Mouse (Mus musculus) kidney, postnatal 36 days (tissue): Measurements from ENCODE around the gene Snapc4.
"Not testable (repeated sequence)": the region's sequence is repeated elsewhere in the genome, so short reads cannot be mapped to it uniquely, and the experiment has no call there.

ENCODE experiments used
- DNase-seq, 2 experiments: peaks; one replicate each; pipeline ENCODE4 v3.0.0; 2021 to 2022; ENCODE audit warnings: mixed read lengths in 2 of 2

Gene Snapc4

DNA sequence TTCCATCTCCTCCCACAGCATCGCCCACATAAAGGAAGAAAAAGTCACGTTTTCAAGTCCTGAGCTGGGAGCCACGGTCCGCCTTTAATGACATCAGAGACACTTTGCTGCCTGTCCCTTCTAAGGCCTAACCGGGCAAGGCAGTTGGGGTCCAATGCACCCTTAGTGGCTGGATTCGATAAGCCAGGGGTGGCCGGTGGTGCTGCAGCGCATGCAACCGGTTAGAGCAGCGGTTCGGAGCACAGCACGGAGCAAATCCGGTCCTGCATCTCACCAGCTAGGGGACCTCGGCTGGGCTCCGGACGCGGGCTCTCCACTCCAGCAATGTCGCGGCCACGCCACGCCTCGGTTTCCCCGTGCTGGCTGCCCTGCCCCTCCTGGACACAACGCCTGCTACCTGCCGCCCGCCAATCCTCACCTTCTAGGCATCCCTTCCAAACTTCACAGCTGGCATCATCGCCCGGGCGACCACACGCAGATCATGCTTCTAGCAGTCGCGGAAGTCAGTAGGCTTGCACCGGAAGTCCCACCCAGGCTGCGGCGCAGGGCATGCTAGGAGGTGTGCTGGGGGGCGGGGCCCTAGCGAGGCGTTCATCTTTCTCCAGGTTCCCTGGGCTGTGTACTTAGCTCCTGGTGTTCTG, at the start of gene Snapc4:
TSS of gene Snapc4 (minus strand) at position 523 of the 641 bp plus-strand sequence.
- peak; percentile 91 to 95 for DNase-seq

GRCm38 (mm10) chr2:26429851-26430250, 49.4 kb upstream of the Snapc4 start:
- DNase-seq: no peak

- DNase-seq: no peak
These were observed 44.1 kb upstream of the Snapc4 start for GRCm38 (mm10) chr2:26424541-26424940.

- DNase-seq: peak; percentile 63 to 79
These were observed 42.6 kb upstream of the Snapc4 start for GRCm38 (mm10) chr2:26423086-26423485.

DNA sequence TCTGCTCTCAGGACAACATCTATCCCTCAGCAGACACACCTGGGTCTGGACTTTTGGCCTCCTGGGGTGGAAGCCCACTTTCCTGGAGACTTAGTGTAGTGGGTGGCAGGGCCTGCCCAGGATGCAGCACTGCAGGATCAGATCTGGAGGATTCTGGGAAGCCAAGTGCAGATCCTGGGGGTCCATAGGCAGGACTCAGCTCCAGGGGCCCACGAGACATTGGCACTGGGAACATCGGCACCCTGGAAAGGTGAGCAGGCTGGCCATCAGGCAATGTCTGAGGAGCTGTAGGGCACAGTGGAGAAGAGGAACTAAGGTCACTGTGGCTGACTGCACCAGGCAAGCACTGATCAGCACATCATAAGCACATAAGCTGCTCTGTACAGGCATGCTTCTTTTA, 41.5 kb upstream of the Snapc4 start:
- DNase-seq: no peak

- DNase-seq: no peak
These were observed 37.7 kb upstream of the Snapc4 start for GRCm38 (mm10) chr2:26418120-26418519.

- DNase-seq: no peak
These were observed 36.6 kb upstream of the Snapc4 start for GRCm38 (mm10) chr2:26417066-26417465.

- peak; percentile 44 to 71 for DNase-seq
These were observed 30.5 kb upstream of the Snapc4 start for GRCm38 (mm10) chr2:26410931-26411411.

GRCm38 (mm10) chr2:26410091-26410490, 29.6 kb upstream of the Snapc4 start:
- DNase-seq: no peak

DNA sequence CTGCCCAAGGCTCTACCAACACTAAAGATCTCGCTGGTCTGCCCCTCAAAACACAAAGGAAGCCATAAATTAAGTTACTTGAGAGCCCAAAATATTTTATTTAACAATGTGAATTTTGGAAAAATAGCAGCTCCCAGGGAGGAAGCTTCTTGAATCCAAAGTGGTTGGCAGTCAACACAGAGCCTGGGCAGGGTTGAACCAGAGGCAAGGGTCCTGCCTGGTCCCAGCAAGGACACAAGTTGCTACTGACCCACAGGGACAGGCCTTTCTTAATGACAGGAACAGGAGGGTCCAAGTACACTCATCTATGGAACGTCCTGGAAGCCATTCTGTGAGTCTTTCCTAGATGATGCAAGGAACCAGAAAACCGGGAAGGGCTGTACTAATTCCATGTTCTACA, 28.9 kb upstream of the Snapc4 start:
- no peak for DNase-seq

DNA sequence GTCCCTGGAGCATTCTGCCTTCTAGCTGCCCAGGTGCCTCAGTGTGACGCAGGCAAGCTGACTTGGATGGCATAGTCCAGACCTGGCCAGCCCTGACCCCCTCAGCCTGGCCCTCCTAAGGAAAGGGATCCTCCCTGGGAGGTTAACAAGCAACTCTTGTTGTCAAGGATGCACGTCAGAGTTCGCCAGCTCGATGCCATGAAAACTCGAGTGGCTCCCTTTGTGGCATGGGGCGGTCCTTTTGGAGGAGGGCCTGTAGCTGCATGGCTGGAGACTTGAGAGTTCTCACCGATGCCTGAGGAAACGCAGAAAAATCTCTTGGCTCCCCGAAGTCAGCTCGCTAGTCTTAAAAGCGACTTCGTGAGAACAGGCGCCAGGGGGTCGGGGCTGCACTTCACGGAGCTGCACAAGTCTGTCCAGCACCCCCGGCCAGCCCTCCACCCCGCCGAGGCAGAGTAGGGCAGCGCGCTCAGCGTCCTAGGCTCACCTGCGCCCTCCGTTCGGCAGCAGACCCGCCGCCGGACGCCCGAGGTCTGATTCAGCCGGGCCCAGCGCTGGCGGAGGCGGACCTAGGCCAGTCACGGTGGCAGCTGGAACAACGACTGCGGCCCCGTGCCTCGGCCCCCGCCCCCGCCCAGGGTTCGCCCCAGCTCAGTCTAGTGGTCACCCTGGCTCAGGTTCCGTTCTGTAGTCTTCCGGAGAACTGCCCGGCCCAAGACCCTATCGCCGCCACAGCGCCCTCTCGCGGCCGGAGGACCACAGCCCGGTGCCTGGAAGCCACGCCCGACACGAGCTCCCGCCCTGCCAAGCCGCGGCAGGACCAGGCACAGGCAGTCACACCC, 28.3 kb upstream of the Snapc4 start, which contains the start of gene Inpp5e:
TSS of gene Inpp5e (minus strand) at position 689 of the 842 bp plus-strand sequence.
- DNase-seq: peak; percentile 98 to 99

DNA sequence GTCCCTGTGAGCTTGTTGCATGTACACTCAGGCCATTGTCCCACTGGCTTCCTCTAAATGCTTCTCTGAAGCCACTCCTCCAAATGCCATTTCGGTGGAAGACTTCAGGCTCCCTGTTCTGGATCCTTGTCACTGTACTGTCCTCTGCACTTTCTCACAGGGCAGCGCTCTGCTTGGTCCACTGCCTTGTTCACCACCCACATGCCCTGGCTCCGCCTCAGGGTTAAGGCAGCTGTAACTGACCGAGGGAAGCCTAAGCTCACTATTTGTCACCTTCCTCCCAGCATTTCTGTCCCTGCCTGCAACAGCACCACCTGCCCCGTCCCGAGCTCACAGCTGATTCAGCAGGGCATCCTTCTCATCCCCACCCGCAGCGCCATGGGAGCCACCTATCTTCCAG, 22.9 kb upstream of the Snapc4 start:
- DNase-seq: peak; percentile 72 to 73

GRCm38 (mm10) chr2:26402265-26402664, 21.8 kb upstream of the Snapc4 start:
- no peak for DNase-seq

DNA sequence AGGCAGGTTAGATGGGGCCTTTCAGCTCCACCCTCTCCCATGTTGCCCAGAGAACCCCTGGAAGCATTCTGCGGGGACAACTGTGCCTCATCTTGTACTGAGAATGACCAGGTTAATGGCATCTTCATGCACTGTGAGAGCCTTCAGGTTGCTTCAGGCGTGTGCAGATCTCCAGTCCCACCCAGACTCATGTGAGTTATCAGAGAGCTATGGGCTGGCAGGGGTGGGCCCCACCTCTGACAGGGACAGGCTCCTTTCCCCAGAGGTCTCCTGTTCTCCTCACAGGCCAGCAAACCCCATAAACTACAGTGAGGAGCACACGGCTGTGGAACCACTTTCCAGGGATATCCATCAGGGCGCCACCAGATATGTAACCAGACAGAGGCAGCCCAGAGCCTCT, 20.6 kb upstream of the Snapc4 start:
- DNase-seq: no peak

- DNase-seq: no peak
These were observed 19.8 kb upstream of the Snapc4 start for GRCm38 (mm10) chr2:26400296-26400695.

GRCm38 (mm10) chr2:26399647-26400046, 19.2 kb upstream of the Snapc4 start:
- DNase-seq: peak; percentile 72 to 84

- DNase-seq: peak; percentile 39 to 57
These were observed 18.5 kb upstream of the Snapc4 start for GRCm38 (mm10) chr2:26398978-26399377.

GRCm38 (mm10) chr2:26391617-26392016, 11.2 kb upstream of the Snapc4 start:
- DNase-seq: no peak

DNA sequence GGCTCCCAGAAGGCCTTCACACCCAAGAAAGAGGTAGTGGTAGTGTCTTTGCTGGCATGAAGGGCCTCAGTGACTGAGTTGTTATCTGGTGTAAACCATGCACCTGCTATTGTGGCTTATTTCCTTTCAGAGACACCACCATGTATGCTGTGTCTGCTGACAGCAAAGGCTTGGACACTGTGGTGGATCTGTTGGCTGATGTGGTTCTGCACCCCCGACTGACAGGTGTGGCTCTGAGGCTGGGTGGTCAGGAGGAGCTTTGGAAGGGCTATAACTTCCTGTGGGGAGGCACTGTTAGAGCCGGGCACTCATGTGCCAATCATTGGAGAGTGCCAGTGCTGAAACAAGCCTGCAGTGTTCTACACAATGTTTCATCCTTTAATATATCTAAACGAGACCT, 10.5 kb upstream of the Snapc4 start:
- no peak for DNase-seq

DNA sequence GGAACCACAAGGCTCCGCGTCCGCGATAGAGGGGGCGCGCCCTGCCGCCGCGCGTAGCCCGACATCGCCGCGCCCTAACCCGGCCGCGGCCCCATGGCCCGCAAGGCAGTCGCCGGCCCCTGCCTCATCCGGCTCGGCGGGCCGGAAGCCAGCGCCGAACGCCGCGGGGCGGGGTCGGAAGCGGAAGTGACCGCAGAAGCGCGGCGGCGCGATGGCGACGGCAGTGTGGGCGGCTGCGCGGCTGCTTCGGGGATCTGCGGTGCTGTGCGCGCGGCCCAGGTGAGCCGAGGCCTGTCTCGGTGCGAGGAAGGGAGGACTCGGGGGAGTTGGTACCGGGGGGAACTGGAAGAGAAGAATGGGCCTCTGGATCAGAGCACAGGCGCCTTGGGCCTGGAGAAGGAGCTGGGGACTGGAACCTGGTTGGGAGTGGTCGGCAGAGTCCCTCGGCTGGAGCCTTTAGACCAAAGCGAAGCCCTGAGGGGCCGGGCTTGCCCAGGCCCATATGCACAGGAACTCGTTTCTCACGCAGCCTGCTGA, 8.8 kb upstream of the Snapc4 start, which contains the start of the genes Entr1 and Pmpca:
TSS of gene Entr1 (minus strand) at position 163 of the 537 bp plus-strand sequence.
TSS of gene Pmpca (plus strand) at position 186 of the 537 bp plus-strand sequence.
- DNase-seq: peak; percentile 81 to 94

GRCm38 (mm10) chr2:26388682-26389153, 8.3 kb upstream of the Snapc4 start:
- peak in 1 of 2 experiments; percentile 50 for DNase-seq

DNA sequence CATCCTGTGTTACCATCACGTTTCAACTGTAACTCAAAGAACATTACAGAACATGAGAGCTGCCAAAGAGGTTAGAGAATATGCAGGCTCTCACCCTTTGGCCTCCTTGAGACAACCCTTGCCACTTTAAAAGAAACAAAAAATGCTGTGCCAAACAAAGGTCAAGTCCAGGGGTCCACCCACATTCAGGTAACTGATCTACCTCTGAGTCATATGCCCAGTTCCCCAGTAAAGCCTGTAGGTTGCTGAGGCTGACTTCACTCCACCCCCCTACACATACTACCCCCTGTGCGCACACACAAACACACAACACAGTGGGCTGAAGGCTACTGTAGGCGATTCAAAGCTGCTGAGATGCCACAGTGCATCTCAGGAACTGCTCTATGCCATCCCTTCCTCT, 7.3 kb upstream of the Snapc4 start:
- DNase-seq: peak; percentile 57 to 72

GRCm38 (mm10) chr2:26380871-26381270, 418 bp upstream of the Snapc4 start:
- not testable (repeated sequence) for DNase-seq
